Mouse (Mus musculus) lung, postnatal 0 days (tissue): ENCODE measurements around the gene Setd1b.

Experiments used
- CTCF ChIP-seq: IDR thresholded peaks from 2 replicates; pipeline ENCODE4 v1.5.1; 2016; ENCODE audit warnings: antibody characterized with exemption, mild to moderate bottlenecking
- EP300 ChIP-seq: IDR thresholded peaks from 2 replicates; pipeline ENCODE4 v1.6.1; 2016; ENCODE audit warnings: antibody characterized with exemption, mild to moderate bottlenecking, control low read depth

GRCm38 (mm10) chr5:123133784-123134143 lies 8.2 kb upstream of the Setd1b start:
- no peak for TF ChIP-seq CTCF
- no peak; the same call in none of the 2 replicates for TF ChIP-seq EP300
